Mouse (Mus musculus): ENCODE data around the gene Kif5c.

Gene Kif5c

DNA sequence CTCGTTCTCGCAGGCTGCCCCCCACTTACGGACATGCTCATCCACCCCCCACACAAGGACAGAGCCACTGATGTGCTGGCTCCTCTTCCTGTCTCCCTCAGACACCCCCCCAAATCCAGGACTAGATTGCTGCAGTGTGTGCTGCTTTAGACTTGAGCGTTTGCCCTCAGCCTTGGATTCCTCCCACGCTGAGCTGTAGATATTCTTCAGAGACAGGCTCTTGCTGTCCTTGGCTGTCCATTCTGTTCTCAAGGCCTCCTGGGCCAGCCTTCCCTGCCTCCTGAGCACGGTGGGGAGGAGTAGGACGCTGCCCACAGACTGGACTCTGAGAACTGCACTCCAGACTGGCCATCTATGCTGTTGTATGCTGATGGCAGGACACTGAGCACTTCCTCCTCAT is 127.8 kb downstream of the Kif5c start:
- no peak for DNase-seq (ENCODE audit: low read depth)

DNA sequence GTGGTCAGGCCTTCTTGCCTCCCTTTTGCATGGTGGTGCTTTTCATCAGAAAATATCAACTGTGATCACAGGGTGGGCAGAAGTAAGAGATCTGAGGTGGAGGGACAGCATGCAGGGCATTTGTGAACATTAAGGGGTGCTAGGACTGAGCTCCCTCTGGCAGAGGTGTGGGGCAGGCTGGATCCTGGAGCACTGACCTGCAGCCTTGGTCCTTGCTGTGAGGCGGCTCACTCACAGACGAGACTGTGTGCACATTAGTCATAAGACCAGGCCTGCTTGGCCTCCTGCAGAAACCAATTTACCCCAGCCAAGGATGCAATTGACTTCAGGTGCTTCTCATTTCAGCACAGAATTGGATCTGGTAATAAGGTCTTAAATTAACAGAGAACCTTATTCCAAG is 128.6 kb downstream of the Kif5c start:
- DNase-seq (ENCODE audit: low read depth) = no peak

DNA sequence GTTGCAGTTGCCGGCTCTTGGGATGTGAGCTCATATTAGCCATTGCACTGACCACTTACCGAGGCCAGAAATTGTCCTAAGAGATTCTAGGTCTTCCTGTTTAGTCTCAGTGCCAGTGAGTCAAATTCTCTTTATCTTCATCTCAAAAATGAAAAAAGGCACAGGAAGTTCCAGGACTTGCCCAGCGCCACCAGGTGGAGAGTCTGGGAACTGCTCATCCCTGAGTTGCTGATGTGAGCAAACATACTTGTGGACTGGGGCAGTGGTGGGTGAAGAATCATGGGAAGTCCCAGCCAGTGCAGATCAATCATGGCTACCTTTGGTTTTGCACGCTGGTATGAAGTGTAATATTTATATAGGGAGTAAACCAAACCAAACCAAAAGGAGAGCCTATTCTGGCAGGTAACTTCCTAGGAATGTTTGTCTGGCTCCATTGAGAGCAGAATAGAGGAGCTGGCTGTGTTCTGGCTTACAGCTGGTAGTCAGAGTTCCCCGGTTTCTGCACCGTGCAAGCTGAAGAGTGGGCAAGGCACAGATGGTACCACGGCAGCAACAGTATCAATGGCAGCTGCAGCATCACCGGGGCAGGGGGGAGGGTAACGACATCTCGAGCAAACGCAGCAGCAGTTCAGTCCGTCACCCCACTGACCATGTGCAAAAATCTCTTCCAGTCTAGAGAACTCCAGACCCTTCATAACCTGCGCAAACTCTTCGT is 129.7 kb downstream of the Kif5c start:
- no peak for DNase-seq (ENCODE audit: low read depth)

DNA sequence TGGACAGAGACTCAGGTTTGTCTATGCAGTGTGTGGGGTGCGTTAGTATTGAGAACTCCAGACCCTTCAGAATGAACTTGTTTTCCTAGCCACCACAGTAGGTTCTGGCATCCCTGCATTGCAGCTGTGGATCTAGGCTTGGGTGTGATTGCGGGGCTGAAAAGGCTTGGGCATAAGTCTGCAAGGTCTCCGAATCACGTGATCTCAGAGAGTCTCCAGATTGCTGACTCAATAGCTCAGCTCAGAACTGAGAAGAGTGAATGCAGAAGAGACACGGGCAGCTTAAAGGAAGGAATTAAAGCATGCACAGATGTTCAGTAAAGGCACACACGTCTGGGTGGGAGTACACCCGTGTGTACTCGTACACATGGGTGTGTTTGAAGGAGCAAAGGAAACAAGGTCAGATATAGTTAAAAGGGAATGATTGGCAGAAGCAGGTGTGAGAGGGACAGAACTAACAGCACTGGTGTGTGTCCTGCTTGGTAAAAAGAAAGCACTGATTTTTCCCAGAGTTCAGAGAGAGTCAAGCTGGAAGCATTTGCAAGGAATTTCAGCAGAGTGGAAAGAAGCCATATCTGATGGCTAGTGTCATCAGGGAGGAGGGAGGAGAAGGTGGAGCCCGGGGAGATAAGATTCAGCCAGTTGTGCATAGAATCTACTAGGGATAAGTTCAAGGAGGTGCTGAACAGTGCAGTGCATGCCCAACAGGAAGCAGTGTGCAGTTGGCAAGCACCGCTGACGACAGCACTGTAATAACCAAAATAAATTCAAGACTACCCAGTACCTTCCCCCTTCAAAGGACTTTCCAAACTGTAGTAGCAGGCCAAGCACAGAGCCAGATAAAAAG is 130.9 kb downstream of the Kif5c start:
- DNase-seq (ENCODE audit: low read depth) = no peak

DNA sequence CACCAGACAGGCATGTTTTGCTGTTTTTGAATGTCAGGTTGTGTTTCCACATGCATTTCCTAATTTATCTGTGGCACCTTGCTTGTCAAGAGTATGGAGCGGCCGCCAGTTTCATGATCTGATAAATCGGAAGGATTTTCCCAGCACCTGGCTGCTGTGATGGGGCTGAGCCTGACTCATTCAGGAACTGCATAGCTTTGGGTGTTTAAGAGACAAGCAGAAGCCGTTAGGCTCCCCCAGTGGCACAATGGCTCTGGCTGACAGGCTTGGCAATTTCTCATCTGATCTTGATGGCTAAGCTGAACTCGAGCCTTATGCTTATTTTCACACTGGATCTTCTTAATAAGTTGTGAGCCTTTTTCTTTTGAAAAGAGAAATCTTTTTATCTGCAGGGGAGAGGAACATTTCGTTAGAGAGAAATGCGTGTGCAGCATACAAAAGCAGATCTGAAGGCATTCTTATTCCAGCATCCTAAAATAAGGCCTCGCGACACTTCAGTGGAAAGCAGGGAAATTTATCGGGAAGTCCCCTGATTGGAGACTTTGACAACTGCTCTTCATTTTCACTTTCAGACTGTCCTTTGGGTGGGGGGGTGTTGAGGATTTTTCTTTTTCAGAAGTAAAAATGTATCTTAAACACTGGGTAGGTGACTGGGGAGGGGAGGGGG is 132.6 kb downstream of the Kif5c start:
- DNase-seq (ENCODE audit: low read depth) = no peak

DNA sequence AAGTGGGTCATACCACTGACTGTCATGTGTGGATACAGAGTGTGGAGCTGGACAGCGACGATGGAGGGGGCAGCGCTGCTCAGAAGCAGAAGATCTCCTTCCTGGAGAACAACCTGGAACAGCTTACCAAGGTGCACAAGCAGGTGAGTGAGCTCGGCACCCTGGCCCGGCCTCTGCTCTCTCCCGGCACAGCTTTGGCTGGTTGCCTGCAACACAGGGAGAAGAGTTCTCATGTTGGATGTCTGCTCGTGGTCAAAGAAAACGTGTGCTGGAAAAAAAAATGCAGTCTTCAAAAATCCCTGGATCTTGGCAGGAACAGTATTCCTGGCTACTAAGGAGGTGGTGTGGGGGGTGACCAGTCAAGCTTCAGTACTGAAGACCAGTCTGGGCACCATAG is 133.1 kb downstream of the Kif5c start:
- no peak for DNase-seq (ENCODE audit: low read depth)

DNA sequence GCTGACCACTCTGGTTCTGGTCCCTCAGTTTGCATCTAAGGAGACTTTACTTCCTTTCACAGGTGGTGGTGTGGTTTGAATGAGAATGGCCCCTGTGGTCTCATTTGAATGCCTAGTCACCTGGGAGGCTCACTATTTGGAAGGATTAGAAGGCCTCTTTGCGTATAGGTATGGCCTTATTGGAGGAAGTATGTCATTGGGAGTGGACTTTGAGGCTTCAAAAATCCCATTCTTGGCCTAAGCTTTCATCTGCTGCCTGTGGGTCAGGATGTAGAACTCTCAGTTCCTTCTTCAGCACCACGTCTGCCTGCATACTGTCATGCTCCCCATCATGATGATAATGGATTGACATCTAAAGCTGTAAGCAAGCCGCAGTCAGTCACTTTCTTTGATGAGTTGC is 134.0 kb downstream of the Kif5c start:
- DNase-seq (ENCODE audit: low read depth) = no peak

DNA sequence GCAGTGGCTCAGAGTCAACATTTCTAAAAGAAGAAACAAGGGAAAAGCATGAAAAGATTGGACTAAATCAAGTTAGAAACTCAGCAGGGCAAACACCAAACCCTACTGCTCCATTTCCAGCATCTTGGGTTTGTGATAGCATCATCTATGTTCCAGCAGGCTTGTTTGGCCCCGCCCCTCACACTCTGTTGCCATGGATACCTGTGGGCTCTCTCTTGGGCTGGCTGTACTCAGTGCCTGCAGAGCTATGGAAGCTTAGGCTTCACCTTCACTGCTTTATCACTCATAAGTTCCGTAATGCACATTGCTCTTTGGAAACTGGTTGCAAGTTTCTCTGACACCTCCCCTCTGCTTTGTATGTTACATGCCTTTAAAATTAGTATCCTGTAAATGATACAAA is 136.0 kb downstream of the Kif5c start:
- DNase-seq (ENCODE audit: low read depth) = no peak

DNA sequence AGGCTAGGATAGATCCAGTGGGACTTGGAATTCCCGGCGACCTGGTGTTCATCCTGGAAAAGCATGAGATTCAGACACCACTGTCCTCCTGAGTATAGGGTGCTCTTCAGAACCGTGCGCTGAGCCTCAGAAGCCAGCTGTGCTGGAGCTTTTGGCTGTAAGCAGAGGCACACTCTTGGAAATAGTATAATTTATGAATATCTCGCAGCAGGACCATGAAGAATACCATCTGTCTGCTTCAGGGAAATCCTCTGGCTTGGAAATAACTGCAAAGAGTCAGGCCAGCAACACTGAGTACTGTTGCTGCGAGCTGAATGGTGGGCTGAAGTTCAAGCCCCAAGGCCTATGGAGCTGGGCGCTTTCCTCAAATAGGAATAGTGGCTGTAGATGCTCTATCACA is 138.5 kb downstream of the Kif5c start:
- DNase-seq (ENCODE audit: low read depth) = no peak

DNA sequence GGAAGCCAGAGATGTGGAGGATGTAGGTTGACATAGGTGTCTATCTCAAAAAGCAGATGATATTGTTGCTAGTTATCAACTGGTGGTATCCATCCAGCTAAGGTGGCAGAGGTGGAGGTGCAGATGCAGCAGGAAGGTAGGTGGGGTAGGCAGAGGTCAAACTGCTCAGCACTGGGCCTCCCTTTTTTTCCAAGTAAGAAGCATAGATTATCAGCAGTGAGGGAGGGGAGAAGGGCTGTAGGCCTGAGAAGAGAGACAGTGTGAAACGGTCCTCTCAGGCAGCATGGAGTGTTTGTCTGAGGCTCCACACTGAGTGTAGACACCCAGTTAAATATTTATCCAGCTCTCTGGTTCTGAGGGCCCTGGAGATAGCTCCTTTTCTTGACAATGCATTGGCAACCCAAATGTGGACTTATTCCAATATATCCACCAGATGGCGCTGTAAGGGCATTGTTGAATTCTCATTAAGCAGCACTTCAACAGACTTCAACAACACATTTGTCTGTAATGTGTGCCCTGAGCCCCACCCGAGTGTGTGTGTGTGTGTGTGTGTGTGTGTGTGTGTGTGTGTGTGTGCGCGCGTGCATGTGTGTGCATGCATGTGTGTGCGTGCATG is 145.3 kb downstream of the Kif5c start:
- peak; percentile 78 for DNase-seq (ENCODE audit: low read depth)

DNA sequence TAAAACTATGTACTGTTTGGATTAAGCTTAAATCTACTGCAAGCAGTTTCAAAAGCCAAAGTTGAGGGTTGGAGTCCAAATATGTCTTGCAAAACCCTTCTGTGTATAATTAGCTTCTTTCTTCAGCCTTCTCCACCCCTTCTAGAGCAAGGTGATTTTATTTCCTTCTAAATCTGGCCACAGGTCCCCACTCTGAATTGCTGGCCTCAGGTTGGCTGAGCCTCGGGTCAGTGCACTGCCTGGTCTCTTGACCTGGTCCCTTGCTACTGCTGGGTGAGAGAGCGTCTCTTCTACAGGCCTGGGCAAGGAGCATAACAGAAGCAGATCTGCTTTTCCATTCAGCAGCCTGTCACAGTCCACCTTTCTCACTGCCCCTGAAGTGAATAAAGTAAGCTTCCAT is 149.8 kb downstream of the Kif5c start:
- DNase-seq (ENCODE audit: low read depth) = no peak

DNA sequence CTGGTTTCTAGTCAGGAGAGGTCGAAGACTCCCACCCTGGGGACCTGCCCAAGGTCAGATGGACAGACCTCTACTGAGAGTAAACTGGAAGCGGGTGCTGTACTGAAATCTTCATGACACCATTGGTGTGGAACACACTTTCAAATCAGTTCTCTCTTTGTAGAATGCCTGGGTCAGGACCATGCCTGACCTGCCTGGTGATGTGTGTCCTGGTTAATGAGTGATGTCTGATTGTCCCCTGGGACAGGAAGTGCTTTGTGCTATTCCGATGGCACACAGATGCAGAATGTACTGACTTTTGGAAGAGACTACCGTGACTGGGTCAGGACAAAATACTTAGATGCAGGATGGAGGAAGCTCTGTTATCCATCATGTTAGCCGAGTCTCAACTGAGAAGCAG is 151.3 kb downstream of the Kif5c start:
- DNase-seq (ENCODE audit: low read depth) = no peak

DNA sequence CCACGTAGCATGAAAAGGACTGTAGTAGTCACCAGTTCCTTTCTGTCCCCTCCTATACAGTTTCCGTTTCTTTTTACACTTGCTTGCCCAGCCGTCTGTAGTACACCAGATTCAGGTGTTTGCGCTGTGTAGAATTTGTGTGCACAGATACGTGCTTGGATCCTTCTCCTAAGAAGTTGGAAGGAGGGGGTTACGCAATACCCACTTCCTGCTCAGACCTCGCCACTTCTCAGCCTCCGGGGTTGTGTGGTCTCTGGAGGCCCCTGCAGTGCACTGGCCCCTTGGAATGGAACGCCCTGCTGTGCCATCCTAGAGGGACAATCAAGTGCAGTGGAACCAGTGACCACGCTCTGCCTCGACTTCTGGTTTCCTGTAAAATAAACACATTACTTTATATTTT is 152.1 kb downstream of the Kif5c start:
- DNase-seq (ENCODE audit: low read depth) = no peak

DNA sequence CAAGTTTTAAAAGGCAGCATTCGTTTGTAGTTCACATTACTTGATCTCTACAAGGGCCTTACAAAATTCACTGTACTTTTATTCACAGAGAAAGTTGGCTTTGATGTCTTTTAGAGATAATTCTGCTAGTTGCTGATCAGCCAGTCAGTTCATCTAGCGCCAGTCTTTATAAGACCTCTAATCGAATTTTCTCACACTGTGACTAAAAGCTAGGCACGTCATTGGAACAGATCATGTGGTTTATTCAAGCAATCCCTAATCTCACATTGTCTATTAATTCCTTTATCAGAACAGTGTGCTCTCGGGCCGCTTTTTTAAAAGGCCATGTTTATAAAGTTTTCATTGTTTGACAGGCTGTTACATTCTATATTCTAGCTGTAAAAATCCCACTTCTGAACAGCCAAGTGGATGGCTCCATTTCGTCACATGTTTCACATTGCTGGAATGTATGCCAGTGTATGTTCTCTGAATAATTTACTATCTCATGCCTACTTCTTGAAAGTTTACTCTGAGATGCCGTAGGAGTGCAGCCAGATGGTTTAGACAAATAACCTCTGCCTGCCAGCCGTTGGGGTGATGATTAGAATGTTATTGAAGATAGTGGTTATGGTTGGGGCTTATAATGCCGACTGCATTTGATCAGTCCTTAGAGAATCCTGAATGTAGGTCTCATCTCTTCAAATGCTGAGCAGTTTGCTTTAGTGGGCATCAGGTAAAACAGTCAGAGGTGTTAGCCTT is 154.3 kb downstream of the Kif5c start:
- DNase-seq (ENCODE audit: low read depth) = no peak

DNA sequence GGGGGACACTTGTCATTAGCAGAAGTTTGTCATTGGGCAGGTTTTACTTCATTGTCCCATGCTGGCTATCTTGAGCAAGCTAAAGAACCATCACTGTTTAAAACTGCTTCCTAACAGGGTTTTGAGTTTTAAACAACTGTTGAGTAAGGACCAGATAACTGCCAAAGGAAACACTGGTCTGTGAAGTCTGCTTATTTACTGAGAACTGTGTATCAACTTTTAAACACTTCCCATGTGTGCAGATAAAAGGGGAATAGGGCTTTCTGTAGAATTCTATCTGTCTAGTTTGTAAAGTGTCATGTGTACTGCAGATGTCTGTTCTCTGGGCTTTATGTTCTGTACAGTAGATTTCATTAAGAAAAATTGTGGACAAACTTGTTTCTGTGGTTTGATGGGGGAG is 155.1 kb downstream of the Kif5c start:
- DNase-seq (ENCODE audit: low read depth) = no peak

DNA sequence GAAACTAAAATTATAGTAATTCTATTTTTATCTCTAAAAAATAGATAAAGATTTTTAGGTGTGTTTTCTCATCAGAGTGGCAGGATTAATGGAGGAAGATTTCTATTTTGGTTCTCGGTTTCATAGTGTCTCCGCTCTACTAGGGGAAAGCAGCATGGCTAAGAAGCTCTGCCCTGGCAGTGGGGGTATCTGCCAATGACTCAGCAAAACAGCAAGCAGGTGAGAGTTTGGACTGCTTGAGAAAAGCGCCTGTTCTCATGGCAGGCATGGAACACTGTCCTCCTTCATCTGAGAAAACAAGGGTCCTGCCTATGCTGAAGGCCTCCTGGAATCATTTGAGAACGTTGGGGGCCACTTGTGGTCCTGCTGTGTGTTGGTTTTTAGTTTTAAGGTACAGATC is 156.1 kb downstream of the Kif5c start:
- DNase-seq (ENCODE audit: low read depth) = no peak

DNA sequence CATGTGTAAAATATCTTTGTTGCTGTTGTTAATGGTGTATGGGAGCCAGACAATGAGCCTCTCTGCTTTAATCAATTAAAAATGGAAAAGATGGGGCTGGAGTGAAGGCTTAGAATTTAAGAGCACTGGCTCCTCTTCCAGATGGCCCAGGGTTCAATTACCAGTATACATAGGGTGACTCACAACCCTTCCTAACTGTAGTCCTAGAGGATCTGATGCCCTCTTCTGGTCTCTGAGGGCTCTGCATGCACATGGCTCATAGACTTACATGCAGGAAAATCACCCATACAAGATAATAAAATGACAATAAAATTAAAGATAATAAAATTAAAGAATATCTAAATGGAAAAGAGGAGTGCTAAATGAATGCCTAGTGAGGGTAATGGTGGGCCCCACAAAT is 156.6 kb downstream of the Kif5c start:
- no peak for DNase-seq (ENCODE audit: low read depth)

DNA sequence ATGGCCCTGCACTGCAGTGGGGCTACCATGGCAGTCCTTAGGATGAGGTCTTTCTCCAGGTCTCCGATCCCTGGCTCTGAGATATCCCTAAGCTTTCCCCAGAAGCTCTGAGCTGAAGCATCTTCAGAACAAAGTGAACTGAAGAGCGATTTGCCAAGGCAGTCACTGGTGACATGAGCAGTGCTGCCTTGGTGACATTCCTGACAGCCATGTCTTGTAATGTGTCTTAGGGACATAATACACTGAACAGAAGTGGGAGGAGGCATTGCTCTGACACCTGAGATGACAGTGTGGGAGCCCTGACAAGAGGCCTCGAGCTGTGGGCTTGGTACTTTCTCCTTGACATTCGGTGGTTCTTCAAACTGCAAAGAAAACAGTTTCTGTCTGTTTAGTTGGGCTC is 157.3 kb downstream of the Kif5c start:
- no peak for DNase-seq (ENCODE audit: low read depth)

DNA sequence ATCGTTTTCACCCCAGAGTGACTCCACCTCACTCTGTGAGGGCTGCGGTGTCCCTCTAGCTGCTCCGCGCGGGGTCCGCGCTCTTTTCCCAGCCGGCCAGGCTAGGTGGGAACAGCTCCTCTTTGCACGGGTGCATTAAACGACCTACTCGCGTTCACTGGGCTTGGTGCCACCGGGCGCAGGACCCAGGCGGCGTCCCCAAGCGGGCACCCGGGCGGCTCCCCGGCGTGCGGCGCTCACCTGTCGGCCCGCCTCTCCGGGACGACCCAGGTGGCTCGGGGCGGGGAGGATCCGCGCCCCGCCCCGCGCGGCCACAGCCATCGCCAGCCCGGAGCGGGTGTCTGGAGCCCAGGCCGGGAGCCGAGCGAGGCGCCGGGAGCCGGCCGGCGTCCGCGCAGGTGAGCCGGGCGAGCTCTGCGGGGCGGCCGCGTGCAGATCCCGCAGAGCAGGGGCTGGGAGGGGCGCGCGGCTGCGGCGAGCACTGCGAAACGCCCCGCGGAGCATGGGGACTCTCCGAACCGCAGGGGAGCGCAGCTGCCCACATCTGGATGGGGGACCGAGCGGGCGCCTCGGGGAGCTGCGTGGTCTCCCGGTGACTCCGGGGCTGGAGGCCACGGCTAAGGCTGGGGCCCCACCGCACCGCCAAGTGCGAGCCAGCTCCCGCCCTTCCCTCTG is 168.4 kb downstream of the Kif5c start, which contains the start of gene Lypd6b:
TSS of gene Lypd6b (plus strand) at position 313 of the 675 bp plus-strand sequence.
- no peak for DNase-seq (ENCODE audit: low read depth)

DNA sequence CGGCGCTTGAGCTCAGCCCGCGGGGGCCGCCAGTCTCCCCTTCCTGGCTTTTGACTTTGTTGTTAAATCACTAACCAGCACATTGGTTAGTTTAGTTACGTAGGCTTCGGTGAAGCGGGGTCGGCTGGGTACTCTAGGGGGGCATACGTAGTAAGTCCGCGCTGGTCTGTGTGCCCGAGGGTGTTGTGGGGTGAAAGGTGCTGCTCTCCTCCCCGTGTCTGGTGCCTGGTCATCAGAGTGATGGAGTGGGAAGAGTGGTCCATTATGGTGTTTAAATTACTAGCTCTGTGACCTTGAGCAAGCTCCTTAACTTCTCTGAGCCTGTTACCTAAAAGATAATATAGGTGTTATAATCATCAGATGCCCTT is 168.9 kb downstream of the Kif5c start:
- no peak for DNase-seq (ENCODE audit: low read depth)

DNA sequence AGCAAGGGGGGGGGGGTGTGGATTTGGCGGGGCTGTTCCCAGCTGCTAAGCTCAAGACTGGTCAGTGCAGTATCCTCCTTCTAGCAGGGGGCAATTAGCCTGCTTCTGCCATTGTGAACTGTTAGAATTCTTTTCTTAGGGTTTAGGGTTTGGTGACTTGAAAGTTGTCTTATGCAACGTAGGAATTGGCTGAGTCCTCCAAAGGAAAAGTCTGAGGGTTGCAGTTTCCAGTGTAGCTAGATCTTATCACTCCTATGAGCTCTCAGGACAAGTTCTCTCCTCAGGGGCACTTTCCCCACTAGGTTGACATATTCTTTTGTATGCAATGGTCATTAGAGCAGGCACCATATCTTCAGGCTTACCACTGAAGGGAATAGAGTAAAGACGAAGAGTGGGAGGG is 169.5 kb downstream of the Kif5c start:
- no peak for DNase-seq (ENCODE audit: low read depth)
